Mouse (Mus musculus) forebrain, embryonic 16.5 days (tissue): ENCODE data around the gene Dlx2. TPM values are rescaled to one million over a fixed set of nuclear protein-coding genes. Genes with fewer than 3 reads are reported as not detected.

Experiments
- ATAC-seq: fragments of 200-750 bp; cut with Nextera tagmentation; 2 replicates; pipeline ENCODE4 v1.8.0; 2017; ENCODE audit warnings: mild to moderate bottlenecking, moderate library complexity
- H3K27ac ChIP-seq: fragments of 300-500 bp; sonication (generic); 2 replicates; pipeline ENCODE4 v1.5.1; 2014; ENCODE audit warnings: low read length, control low read depth
- H3K27me3 ChIP-seq: fragments of 300-500 bp; sonication (generic); replicated peaks from 2 replicates; pipeline ENCODE4 v1.6.1; 2014; ENCODE audit warnings: low read length; ENCODE audit not compliant: control insufficient read depth, insufficient read depth
- H3K36me3 ChIP-seq: fragments of 300-500 bp; sonication (generic); 2 replicates; pipeline ENCODE4 v1.6.1; 2014; ENCODE audit not compliant: control insufficient read depth, insufficient read depth
- H3K4me1 ChIP-seq: fragments of 300-500 bp; sonication (generic); replicated peaks from 2 replicates; pipeline ENCODE4 v1.6.1; 2014; ENCODE audit warnings: low read length; ENCODE audit not compliant: control insufficient read depth, insufficient read depth
- H3K4me2 ChIP-seq: fragments of 300-500 bp; sonication (generic); 2 replicates; pipeline ENCODE4 v1.6.1; 2014; ENCODE audit warnings: mild to moderate bottlenecking, low read length, control low read depth
- H3K4me3 ChIP-seq: fragments of 300-500 bp; sonication (generic); replicated peaks from 2 replicates; pipeline ENCODE4 v1.5.1; 2014; ENCODE audit warnings: mild to moderate bottlenecking, low read length, control low read depth
- H3K9ac ChIP-seq: fragments of 300-500 bp; sonication (generic); replicated peaks from 2 replicates; pipeline ENCODE4 v1.6.1; 2014; ENCODE audit warnings: low read depth, low read length, control low read depth
- H3K9me3 ChIP-seq: fragments of 300-500 bp; sonication (generic); 2 replicates; pipeline ENCODE4 v1.6.1; 2016; ENCODE audit warnings: low read length; ENCODE audit not compliant: control insufficient read depth
- WGBS: fragments of 180-500 bp; shearing (Covaris S2); extraction: QIAGEN DNeasy Blood & Tissue Kit; methylation state at CpG from one replicate; pipeline ENCODE4 v1.1.7; 2014; 5-methylcytosine and 5-hydroxymethylcytosine counted together
- polyA plus RNA-seq: library from polyadenylated mRNA; unstranded; fragments of >200 nt; fragmentation: Nextera tagmentation; extraction: Ambion mirVana; gene quantifications from 2 replicates; pipeline ENCODE4 v1.2.1, GENCODE M21; 2015

Dlx2 gene
- 45.2 and 49.8 TPM in 2 replicates for polyA plus RNA-seq

DNA sequence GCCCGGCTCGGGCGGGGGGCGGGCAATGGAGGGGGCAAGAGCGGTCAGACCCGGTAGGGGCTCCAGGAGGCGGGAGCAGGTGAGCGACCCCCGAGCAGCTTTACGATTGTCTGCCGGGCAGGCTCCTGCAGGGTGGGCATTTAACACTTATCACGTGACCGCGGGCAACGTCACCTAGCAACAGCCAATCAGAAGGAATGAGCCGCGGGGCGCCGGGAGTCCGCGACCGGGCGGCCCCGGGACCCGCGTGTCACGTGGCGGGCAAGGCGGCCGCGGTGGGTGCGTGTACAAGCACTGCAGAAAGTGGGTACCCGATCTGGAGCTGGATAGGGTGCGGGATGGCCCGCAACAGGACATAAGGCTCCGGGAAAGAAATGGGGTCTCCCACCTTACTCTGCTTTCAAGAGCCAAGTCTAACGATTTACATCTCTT, at the start of gene Dlx2:
Gene Dlx2, minus strand, starts transcription at position 115 of the 432 bp plus-strand sequence.
- Histone ChIP-seq H3K4me2 (peak within 1 kb of the TSS; percentile 79), H3K36me3 (no peaks in the 10 kb centered on the region), H3K4me1 (peaks cover 28% of the 10 kb centered on the region), H3K9me3 (no peaks in the 10 kb centered on the region), H3K27me3 (peaks cover 28% of the 10 kb centered on the region), H3K4me3 (peak within 1 kb of the TSS; percentile 57), H3K9ac (peak within 1 kb of the TSS; percentile 74), H3K27ac (peak within 1 kb of the TSS; percentile 92)
- 0% methylated on average over 37 of the region's 37 CpGs for WGBS
- ATAC-seq: peak; percentile 77

DNA sequence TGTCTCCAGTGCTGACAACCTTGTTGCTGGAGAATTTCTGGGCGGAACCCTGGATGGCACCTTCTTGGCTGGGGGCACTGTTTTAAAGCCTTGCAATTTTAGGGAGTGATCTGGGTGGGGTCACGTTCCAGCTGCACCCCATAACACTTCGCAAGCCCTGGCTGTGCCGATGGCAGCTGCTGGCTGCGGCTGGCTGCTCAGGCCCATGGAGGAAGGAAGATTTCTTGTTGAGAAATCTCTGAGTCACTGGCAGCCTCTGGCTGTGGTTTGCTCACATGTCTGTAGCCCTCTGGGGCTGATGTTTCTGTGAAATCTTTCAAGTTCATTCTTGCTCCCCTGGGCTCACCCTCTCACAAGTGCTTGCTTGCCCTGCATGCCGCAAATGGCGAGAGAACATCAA, 47.9 kb upstream of the Dlx2 start:
- Histone ChIP-seq H3K9me3 (no peaks in the 10 kb centered on the region), H3K27me3 (no peaks in the 10 kb centered on the region), H3K4me1 (peaks cover 5% of the 10 kb centered on the region; the same call in 1 of the 2 replicates), H3K4me2 (no peak overlapping the region), H3K36me3 (no peaks in the 10 kb centered on the region), H3K27ac (no peak overlapping the region), H3K4me3 (no peak overlapping the region), H3K9ac (no peak overlapping the region)
- WGBS: 85% methylated on average over 7 of the region's 7 CpGs
- no peak for ATAC-seq

DNA sequence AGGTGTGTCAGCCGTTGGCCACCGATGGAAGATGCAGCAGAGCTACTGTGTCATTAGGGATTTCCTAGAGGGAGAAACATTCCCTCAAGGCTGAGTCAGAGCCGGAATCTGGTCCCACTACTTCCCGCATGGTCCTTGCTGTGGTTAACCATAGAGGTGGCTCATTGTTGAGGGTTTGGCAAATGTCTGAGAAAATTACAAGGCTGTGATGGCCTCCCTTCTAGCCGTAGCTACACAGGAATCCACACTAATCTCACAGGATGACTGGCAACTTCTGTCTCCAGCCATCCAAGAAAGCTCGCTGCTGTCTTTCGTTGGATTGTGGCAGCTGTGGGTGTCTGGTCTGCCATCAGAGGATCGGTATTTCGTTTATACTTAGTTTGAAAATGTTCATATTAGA, 42.6 kb upstream of the Dlx2 start:
- H3K9me3 ChIP-seq: no peaks in the 10 kb centered on the region
- H3K27me3 ChIP-seq: no peaks in the 10 kb centered on the region
- ATAC-seq: no peak
- 88% methylated on average over 9 of the region's 9 CpGs for WGBS
- H3K9ac ChIP-seq: no peak overlapping the region
- H3K27ac ChIP-seq: no peak overlapping the region
- no peaks in the 10 kb centered on the region for H3K36me3 ChIP-seq
- no peak overlapping the region for H3K4me3 ChIP-seq
- H3K4me2 ChIP-seq: no peak overlapping the region
- no peaks in the 10 kb centered on the region for H3K4me1 ChIP-seq

DNA sequence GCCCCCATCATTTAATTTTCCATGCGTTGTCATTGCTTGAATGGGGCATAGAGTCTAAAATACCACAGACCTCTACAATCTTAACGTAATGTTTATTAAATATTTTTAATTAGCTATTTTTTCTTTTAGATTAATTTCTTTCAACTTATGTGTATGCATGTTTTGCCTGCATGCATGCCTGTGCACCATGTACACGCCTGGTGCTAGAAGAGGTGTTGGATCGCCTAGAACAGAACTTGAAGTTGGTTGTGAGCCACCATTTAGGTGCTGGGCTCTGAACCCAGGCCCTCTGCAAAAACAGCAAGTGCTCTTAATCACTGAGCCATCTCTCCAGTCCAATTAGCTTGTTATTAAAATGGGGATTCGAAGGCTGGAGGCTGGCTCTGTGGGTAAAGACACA, 34.9 kb upstream of the Dlx2 start:
- WGBS: 51% methylated on average over 5 of the region's 5 CpGs
- Histone ChIP-seq H3K4me3 (peak overlapping the region; percentile 68), H3K27ac (no peak overlapping the region), H3K27me3 (no peaks in the 10 kb centered on the region), H3K9ac (peak overlapping the region; percentile 75), H3K4me2 (peak overlapping the region; percentile 97), H3K36me3 (no peaks in the 10 kb centered on the region), H3K4me1 (peaks cover 7% of the 10 kb centered on the region), H3K9me3 (no peaks in the 10 kb centered on the region)
- peak; percentile 57 for ATAC-seq

DNA sequence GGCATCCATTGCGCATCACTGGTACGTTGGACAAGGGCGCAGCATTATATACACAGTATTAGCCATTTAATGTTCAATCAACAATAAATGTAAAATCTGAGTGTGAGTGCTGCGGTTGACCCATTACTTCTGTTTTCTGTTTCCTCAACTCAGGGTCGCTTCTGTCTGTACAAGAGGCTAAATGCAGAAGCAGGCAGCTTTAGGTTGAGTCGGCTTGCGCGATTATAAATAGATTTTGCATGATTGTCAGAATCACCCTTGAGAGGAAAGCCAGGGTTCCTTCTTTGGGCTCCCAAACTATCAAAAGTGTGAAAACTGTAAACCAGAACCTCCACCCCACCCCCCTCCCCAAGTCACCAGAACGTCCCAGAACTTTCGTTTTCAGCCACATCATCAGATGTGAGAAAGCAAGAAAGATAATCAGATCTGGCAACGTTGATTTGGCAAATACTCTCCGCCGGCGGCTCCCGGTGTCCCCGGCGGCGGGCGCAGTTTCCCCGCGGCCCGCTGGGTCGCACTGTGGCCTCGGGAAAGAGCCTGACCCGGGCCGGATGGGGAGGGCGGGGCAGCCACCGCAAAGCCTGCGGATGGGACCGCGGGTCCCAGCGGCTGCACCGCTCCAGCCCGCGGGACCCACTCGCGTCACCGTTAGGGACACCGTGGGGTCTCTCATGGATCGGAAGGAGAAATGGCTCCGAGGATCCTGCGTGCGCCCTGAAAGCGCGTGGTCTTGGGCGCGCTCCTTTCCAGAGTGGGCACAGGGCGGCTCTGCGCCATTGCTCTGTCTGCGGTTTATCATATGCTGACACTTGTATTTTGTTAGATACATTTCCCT, 34.3 kb upstream of the Dlx2 start:
- Histone ChIP-seq H3K36me3 (no peaks in the 10 kb centered on the region), H3K27ac (no peak overlapping the region), H3K9ac (peak overlapping the region; percentile 75), H3K4me1 (peaks cover 7% of the 10 kb centered on the region), H3K27me3 (no peaks in the 10 kb centered on the region), H3K9me3 (no peaks in the 10 kb centered on the region), H3K4me3 (peak overlapping the region; percentile 68), H3K4me2 (peak overlapping the region; percentile 97)
- peak; percentile 87 for ATAC-seq
- 11% methylated on average over 50 of the region's 50 CpGs for WGBS

DNA sequence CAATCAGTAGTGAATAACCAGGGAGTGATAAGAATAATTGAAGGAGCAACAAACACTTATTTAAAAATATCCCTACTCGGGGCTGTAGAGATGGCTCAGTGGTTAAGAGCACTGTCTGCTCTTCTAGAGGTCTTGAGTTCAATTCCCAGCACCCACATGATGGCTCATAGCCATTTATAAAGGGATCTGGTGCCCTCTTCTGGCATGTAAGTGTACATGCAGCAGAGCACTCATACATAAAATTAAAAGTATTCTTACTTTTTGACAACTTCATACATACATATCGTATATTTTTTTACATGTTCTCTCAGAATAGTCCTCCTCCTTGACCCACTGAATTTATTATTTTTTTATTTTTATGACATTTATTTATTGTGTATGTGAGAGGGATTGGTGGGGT, 30.5 kb upstream of the Dlx2 start:
- Histone ChIP-seq H3K9me3 (no peaks in the 10 kb centered on the region), H3K27ac (no peak overlapping the region), H3K4me2 (no peak overlapping the region), H3K9ac (no peak overlapping the region), H3K4me1 (peaks cover 7% of the 10 kb centered on the region), H3K36me3 (no peaks in the 10 kb centered on the region), H3K4me3 (no peak overlapping the region), H3K27me3 (no peaks in the 10 kb centered on the region)
- WGBS: 95% methylated on average over 2 of the region's 2 CpGs
- no peak for ATAC-seq

DNA sequence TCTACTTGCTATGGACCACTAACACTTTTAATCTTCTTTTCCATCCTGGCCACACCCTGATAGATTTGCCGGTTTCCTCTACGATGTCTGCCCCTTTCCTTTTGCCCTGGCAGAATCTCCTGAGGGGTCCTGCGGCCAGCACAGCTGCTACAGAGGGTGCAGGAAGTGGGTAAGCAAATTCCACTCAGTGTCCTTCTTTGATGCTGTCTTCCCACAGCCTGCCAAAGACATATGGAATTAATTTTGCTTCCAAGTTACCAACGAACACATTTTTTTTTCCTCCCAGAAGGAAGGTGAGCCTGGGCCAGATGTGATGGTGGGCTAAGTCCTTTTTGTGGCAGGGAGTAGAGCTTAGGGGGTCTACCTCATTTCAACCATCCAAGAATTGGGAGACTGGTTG, 27.2 kb upstream of the Dlx2 start:
- WGBS: 82% methylated on average over 4 of the region's 4 CpGs
- Histone ChIP-seq H3K9me3 (no peaks in the 10 kb centered on the region), H3K9ac (no peak overlapping the region), H3K27ac (no peak overlapping the region), H3K27me3 (no peaks in the 10 kb centered on the region), H3K4me2 (no peak overlapping the region), H3K4me1 (no peaks in the 10 kb centered on the region), H3K4me3 (no peak overlapping the region), H3K36me3 (no peaks in the 10 kb centered on the region)
- ATAC-seq: no peak

DNA sequence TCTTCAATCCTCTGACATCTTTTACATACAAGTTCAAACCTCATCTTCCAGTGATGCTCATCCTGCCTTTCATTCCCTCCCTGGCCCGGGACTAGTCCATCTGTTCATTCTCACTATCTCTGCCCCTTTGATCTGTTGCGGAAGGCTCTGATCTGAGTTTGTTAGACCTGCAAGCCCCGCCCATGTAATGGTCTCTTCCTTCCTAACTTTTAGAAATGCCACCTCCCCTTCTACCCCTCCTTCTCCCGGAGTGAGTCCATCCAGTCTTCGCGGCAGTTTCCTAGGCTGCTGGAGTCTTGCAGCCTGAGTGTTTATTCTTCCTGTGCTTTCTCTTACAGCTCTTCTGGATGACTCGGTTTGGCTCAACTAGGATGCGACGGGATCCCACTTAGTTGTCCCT, 19.9 kb upstream of the Dlx2 start:
- H3K9me3 ChIP-seq: no peaks in the 10 kb centered on the region
- H3K4me1 ChIP-seq: no peaks in the 10 kb centered on the region
- H3K4me3 ChIP-seq: no peak overlapping the region
- no peaks in the 10 kb centered on the region for H3K36me3 ChIP-seq
- H3K9ac ChIP-seq: no peak overlapping the region
- no peak for ATAC-seq
- no peak overlapping the region for H3K27ac ChIP-seq
- no peaks in the 10 kb centered on the region for H3K27me3 ChIP-seq
- 88% methylated on average over 9 of the region's 9 CpGs for whole genome bisulfite sequencing
- no peak overlapping the region for H3K4me2 ChIP-seq

DNA sequence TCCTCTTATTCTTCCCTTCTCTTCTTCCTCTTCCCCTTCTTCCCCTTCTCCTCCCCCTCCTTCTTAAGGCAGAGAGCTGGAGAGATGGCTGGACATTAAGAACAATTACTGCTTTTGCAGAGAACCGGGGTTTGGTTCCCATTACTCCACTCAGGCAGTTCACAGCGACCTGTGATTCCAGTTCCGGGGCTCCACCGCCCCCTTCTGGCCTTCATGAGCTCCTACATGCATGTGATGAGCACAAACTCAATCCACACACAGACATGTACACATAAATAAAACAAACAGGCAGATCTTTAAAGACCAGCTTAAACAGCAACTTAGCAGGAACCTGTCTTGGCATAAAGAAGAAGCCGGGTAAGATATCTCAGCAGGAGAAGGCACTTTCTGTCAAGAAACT, 9.5 kb upstream of the Dlx2 start:
- ATAC-seq: no peak
- no peak overlapping the region for H3K9ac ChIP-seq
- no peaks in the 10 kb centered on the region for H3K9me3 ChIP-seq
- H3K27me3 ChIP-seq: peaks cover 13% of the 10 kb centered on the region; the same call in 1 of the 2 replicates
- no peak overlapping the region for H3K4me3 ChIP-seq
- H3K4me1 ChIP-seq: no peaks in the 10 kb centered on the region
- no peak overlapping the region for H3K4me2 ChIP-seq
- H3K36me3 ChIP-seq: no peaks in the 10 kb centered on the region
- 74% methylated on average over 5 of the region's 5 CpGs for WGBS
- no peak overlapping the region for H3K27ac ChIP-seq
